Mouse (Mus musculus) ES-E14 (cell line): ENCODE data around the gene Cdc42. TPM values are rescaled to one million over a fixed set of nuclear protein-coding genes. Genes with fewer than 3 reads are reported as not detected.

Experiments
- DNase-seq: peaks from one replicate; pipeline ENCODE4 v3.0.0-alpha.2; 2013; ENCODE audit warnings: low read depth, low spot score
- H3K27ac ChIP-seq: 2 replicates; pipeline ENCODE4 v1.5.1; 2012; ENCODE audit warnings: low read depth, mild to moderate bottlenecking, low read length, moderate library complexity, mixed read lengths; ENCODE audit not compliant: poor library complexity, insufficient read depth, severe bottlenecking
- H3K36me3 ChIP-seq: 2 replicates; pipeline ENCODE4 v1.6.1; 2012; ENCODE audit warnings: mild to moderate bottlenecking, low read length, moderate library complexity, mixed read lengths; ENCODE audit not compliant: control insufficient read depth, poor library complexity, insufficient read depth, severe bottlenecking
- H3K4me1 ChIP-seq, 2 experiments: fragments of 150-350 bp in 1 of 2; sonication (generic) in 1 of 2; 2 replicates each; pipeline ENCODE4 v1.6.1; 2012; ENCODE audit warnings: low read length in 2 of 2, mild to moderate bottlenecking in 1 of 2, mixed read lengths in 1 of 2; ENCODE audit not compliant: control insufficient read depth in 2 of 2, insufficient read depth in 2 of 2, poor library complexity in 1 of 2
- H3K4me3 ChIP-seq, 2 experiments: fragments of 150-350 bp in 1 of 2; sonication (generic) in 1 of 2; 2 replicates each; pipeline ENCODE4 v1.5.1; 2012; ENCODE audit warnings: low read length in 2 of 2, low read depth in 1 of 2, mild to moderate bottlenecking in 1 of 2, mixed read lengths in 1 of 2; ENCODE audit not compliant: insufficient read depth in 1 of 2, poor library complexity in 1 of 2, severe bottlenecking in 1 of 2
- H3K9ac ChIP-seq: 2 replicates; pipeline ENCODE4 v1.6.1; 2012; ENCODE audit warnings: low read depth, mild to moderate bottlenecking, low read length, mixed read lengths; ENCODE audit not compliant: poor library complexity, insufficient read depth, severe bottlenecking
- H3K9me3 ChIP-seq: fragments of 150-350 bp; sonication (generic); 2 replicates; pipeline ENCODE4 v1.6.1; 2012; ENCODE audit warnings: low read depth, mild to moderate bottlenecking, low read length; ENCODE audit not compliant: control insufficient read depth, insufficient read depth
- CHD2 ChIP-seq: IDR thresholded peaks from 2 replicates; pipeline ENCODE4 v1.6.1; 2014; ENCODE audit warnings: mild to moderate bottlenecking, low read depth, low read length, inconsistent platforms
- HCFC1 ChIP-seq: IDR thresholded peaks from 2 replicates; pipeline ENCODE4 v1.6.1; 2012; ENCODE audit warnings: low read length, inconsistent platforms, borderline replicate concordance; ENCODE audit not compliant: insufficient read depth
- MAFK ChIP-seq: IDR thresholded peaks from 2 replicates; pipeline ENCODE4 v1.6.1; 2014; ENCODE audit warnings: mild to moderate bottlenecking, low read depth, low read length, inconsistent platforms; ENCODE audit not compliant: insufficient read depth
- ZC3H11A ChIP-seq: IDR thresholded peaks from 2 replicates; pipeline ENCODE4 v1.6.1; 2012; ENCODE audit warnings: low read depth, mild to moderate bottlenecking, inconsistent platforms, low read length, borderline replicate concordance
- ZNF384 ChIP-seq: IDR thresholded peaks from 2 replicates; pipeline ENCODE4 v1.6.1; 2012; ENCODE audit warnings: low read depth, low read length, inconsistent platforms
- in situ Hi-C, 2 experiments: fragments of 600-800 bp; cut with MboI; formaldehyde crosslinking; loops; one replicate each; pipeline ENCODE4 v1.15.1; 2025; ENCODE audit warnings: low sequenced_read_pairs in 2 of 2, inconsistent platforms in 1 of 2; ENCODE audit not compliant: unreplicated experiment in 2 of 2
- total RNA-seq: library from RNA; depleted of rRNA; stranded (reverse); fragments of 300-350 nt; gene quantifications from 2 replicates; pipeline ENCODE4 v1.2.3, GENCODE M21; 2012

Cdc42 gene
- total RNA-seq, 1 experiment, result 189 TPM

DNA sequence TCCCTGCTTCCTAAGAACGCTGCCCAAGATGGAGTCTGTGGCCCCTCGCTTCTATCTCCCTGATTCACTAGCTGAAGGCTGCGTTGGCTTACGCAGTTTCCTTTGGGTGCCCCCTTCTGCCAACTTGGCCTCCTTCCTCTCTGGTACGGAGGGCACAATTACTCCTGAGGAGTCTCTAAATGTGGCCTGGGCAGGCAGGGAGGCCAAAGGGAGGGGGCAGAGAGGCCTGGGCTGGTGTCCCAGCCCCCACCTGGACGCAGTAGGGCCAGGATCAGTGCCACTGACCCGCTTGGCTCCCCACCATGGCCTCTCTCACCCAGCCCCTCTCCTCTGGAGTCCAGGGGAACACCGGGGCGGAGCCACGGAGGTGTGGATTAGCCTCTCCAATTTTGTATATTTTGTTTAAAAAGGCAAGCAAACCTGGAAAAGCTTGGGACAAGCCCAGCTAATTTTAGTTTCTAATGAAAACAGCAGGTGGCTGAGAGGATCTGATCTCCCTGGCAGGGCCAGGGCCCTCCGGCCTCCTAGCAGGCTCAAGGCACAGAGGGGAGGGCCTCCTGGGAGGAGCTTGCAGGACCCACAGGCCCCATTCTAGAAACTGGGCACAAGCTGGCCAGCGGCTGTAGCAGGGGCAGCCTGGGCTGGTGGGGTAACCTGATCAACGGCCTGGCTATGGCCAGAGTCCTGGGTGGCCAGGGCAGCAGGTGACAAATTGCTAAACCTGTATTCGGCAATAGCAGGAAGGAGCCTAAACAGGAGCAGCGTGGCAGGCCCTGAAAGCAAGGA lies 71.5 kb downstream of the Cdc42 start:
- H3K9ac ChIP-seq, result no peak overlapping the region
- in situ Hi-C loops, result loop anchor here (5.0 to 25.0 kb wide), 2 partner anchors 199 to 209 kb away; no protein-coding TSS in a partner anchor
- H3K4me3 ChIP-seq, result no peak overlapping the region
- no peak for DNase-seq
- H3K27ac ChIP-seq, result no peak overlapping the region
- H3K4me1 ChIP-seq, result peaks cover 0 to 9% of the 10 kb centered on the region in 2 experiments; a peak in 2 of 4 replicates
- H3K9me3 ChIP-seq, result no peaks in the 10 kb centered on the region
- TF ChIP-seq MAFK (no peak), HCFC1 (no peak), CHD2 (no peak), ZNF384 (no peak), ZC3H11A (no peak)
- no peaks in the 10 kb centered on the region for H3K36me3 ChIP-seq

DNA sequence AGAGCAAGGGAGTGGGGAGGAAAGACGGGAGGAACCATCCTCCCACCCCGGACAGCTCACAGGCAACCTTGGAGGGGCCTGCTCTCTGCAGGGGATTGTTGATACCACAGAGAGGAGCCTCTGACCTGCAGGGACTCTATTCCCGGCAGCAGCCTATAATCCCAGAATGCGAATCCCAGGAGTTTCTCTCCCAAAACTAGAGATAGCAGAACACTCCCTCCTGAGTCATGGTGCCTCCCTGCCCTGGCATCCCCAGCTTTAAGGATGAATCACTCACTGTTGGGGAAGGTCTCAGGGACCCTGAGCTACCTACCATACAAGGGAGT lies 74.2 kb downstream of the Cdc42 start:
- H3K27ac ChIP-seq, result no peak overlapping the region
- DNase-seq, result no peak
- H3K4me3 ChIP-seq, result no peak overlapping the region
- H3K9me3 ChIP-seq, result no peaks in the 10 kb centered on the region
- H3K4me1 ChIP-seq, result peaks cover 0 to 10% of the 10 kb centered on the region in 2 experiments; a peak in 2 of 4 replicates
- H3K36me3 ChIP-seq, result no peaks in the 10 kb centered on the region
- H3K9ac ChIP-seq, result no peak overlapping the region
- in situ Hi-C loops, result loop anchor here in 1 of 2 experiments (25.0 kb wide), 1 partner anchor 196 kb away; no protein-coding TSS in a partner anchor
- TF ChIP-seq HCFC1 (no peak), MAFK (no peak), CHD2 (no peak), ZNF384 (no peak), ZC3H11A (no peak)

DNA sequence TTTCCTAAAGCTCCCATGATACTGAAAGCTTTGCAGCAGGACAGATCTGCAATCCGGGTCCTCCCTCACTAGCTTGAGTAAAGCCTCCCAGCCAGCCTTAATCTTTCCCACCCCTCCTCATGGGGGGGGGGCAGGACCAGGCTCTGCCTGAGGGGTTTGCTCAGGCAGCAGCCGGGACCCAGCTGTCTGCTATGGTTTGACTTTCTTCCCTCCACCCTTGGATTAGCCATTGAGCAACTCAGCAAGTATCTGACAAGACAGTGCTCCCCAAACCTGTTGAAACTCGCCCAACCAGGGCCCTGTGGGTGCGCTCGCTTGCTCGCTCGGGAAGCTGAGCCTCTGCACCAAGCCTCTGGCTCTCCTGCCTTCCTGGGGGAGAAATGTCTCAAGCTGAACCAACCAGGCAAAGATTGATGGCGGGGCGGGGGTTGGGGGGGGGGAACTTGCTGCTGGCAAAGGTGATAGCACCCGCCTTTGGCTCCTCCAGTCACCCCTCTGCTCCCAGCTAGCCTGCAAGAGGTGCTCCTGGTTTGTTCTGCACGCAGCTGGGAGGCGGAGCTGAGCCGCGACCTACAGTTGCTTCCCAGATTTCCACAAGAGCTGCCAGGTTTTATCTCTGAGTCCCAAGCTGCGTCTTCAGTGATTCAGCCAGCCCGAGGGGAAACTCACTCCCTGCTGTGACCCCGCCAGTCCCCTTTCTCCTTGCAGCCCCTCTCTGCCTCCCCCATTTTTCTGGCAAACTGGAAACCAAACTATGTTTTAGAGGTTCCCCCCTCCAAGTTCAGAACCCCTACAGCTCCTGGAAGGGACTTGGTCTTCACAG lies 74.7 kb downstream of the Cdc42 start:
- Histone ChIP-seq H3K27ac (no peak overlapping the region), H3K9me3 (no peaks in the 10 kb centered on the region), H3K4me1 (peaks cover 0 to 10% of the 10 kb centered on the region in 2 experiments; a peak in 2 of 4 replicates), H3K36me3 (no peaks in the 10 kb centered on the region), H3K4me3 (peak overlapping the region in 1 of 2 experiments; percentile 6; a peak in 1 of 4 replicates), H3K9ac (no peak overlapping the region)
- in situ Hi-C loops, result loop anchor here in 1 of 2 experiments (25.0 kb wide), 1 partner anchor 195 kb away; no protein-coding TSS in a partner anchor
- DNase-seq, result no peak
- TF ChIP-seq CHD2 (no peak), HCFC1 (no peak), ZC3H11A (no peak), MAFK (no peak), ZNF384 (no peak)

DNA sequence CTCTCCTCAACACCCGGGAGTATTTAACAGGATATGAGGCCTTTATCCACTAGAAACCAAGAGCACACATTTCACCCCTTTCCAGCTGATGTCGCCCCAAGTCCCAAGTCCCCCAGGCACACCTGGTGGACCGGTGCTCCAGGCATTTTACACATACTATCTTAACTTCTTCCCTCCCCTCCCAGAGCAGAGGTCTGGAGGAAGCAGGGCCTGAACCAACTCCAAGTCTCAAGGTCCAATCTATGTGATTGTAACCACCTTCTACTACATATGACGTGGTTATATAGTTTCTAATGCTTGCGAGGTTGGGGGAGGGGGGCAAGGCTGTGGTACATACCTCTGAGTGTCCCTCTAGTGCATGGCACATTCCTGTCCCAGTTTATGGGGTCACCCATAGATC lies 75.4 kb downstream of the Cdc42 start:
- H3K4me3 ChIP-seq, result no peak overlapping the region
- H3K9ac ChIP-seq, result no peak overlapping the region
- H3K4me1 ChIP-seq, result peaks cover 0 to 10% of the 10 kb centered on the region in 2 experiments; a peak in 2 of 4 replicates
- in situ Hi-C loops, result loop anchor here in 1 of 2 experiments (25.0 kb wide), 1 partner anchor 195 kb away; no protein-coding TSS in a partner anchor
- DNase-seq, result no peak
- no peak overlapping the region for H3K27ac ChIP-seq
- TF ChIP-seq ZC3H11A (no peak), MAFK (no peak), ZNF384 (no peak), CHD2 (no peak), HCFC1 (no peak)
- no peaks in the 10 kb centered on the region for H3K36me3 ChIP-seq
- H3K9me3 ChIP-seq, result no peaks in the 10 kb centered on the region
